Mouse (Mus musculus): ENCODE results near the gene Nudt16l1.

The Nudt16l1 gene

DNA sequence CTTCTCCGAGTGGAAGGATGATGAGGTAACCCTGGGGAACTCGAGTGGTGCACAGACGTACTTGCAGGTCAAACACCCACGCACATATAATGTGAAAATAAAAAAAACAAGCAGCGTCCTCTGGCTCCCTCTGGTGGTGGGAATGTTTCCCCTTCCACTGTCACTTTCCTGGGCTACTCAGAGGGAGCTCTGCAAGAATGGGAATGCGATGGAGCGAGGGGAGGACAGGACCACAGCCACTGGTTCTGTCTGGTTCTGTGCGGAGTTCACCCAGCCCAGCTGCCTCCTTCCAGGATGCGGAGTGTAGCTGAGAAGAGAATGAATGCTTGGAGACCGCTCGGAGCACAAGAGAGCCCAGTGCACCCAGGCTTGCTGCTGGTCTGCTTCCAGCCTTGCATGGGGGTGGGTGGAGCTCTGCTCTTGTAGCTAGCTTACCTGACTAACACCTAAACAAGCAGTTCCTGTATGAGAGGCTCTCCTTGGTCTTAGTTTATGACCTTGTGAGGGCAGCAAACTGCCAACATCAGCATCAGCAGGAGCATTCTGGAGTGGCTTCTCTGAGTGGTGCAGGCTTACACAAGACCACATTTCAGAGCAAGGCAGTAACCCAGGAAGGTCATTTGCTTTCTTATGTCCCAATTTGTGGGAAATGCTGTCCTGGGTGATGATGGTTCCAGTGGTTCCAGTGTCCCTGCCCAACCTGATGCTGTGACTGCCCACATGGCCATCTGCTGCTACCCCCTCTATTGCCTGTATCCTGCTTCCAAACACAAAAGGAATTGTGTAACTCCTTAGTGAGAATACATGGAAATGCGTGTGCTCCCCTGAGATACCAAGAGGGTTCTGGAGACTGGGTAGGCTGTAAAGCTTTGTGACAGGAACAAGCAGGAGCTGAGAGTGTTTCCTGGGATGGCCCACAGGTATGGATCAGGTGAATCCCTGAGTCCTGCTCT, 24.5 kb upstream of the Nudt16l1 start:
- peak; percentile 58 for ATAC-seq (ENCODE audit: low TSS enrichment)

DNA sequence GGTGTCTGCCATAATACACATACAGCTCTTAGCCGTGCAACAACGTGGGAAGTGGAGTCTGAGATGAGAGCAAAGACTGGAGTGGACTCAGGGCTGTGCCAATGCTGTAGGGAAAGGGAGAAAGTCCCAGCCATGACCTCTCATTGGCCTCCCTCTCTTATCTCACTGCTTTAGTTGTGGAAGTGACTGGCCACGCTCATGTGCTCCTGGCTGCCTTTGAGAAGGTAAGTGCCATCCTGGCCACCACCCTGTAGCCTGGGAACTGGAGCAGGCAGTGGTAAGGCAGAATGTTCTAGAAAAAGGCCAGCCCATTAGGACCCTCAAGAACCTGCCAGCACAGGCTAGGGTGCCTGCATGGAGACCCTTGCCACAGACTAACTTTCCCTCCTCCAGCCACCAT, 22.6 kb upstream of the Nudt16l1 start:
- ATAC-seq (ENCODE audit: low TSS enrichment): no peak

- no peak for ATAC-seq (ENCODE audit: low TSS enrichment)
These were observed 22.0 kb upstream of the Nudt16l1 start for GRCm38 (mm10) chr16:4916608-4917007.

GRCm38 (mm10) chr16:4920556-4920955, 18.0 kb upstream of the Nudt16l1 start:
- ATAC-seq (ENCODE audit: low TSS enrichment): no peak

DNA sequence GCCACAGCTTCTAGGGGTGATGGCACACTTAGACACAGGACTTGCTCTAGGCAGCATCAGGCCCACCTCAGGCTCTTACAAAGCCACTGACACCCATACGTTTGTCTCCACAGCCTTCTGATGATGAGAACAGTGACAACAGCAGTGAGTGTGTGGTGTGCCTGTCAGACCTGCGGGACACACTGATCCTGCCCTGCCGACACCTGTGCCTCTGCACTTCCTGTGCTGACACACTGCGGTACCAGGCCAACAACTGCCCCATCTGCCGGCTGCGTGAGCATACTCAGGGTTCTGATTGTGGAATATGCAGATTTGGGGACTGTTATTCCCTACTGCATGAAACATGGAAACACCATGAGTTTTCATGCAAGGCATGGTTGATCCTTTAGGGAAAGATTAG, 16.1 kb upstream of the Nudt16l1 start:
- peak; percentile 24; the same call in 1 of the 2 replicates for ATAC-seq (ENCODE audit: low TSS enrichment)

GRCm38 (mm10) chr16:4923996-4924395, 14.6 kb upstream of the Nudt16l1 start:
- ATAC-seq (ENCODE audit: low TSS enrichment): no peak

DNA sequence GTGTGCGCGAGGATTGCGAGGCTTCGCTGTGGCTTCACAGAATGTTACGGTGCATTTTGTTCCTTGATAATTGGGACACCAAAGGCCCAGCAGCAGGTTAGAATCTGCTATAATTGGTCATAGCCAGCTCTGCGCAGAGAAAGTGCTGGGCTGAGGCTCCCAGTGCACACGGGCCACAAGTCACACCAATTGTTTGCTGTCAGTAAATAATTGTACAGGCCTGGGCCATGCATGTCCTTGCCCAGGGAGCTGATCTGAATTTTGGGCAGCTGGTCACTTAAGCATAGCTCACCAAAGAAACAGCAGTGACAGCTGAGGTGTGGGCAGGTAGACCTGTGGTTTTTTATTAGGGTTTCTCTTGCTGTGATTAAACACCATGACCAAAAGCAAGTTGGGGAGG, 10.6 kb upstream of the Nudt16l1 start:
- no peak for ATAC-seq (ENCODE audit: low TSS enrichment)

- ATAC-seq (ENCODE audit: low TSS enrichment): no peak
These were observed 10.1 kb upstream of the Nudt16l1 start for GRCm38 (mm10) chr16:4928474-4928873.

DNA sequence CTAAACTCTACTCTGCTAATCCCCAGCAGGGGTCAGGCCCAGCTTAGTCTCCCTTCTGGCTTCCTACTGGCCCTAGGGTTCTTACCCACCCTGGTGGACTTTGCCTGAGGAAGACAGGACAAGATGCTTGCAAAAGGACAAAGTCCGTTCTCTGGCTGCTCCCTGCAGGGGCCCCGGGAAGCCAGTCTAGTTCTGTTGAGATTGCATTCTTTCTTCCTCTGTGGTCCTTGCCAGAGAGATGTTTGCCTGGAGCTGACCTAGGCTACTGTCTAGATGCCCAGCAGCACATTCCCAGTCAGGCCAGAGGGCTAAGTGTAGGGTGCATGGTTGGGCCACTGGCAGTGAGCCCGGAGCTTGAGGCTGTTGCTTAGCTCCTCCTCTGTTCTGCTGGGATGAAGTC, 6.1 kb upstream of the Nudt16l1 start:
- no peak for ATAC-seq (ENCODE audit: low TSS enrichment)

DNA sequence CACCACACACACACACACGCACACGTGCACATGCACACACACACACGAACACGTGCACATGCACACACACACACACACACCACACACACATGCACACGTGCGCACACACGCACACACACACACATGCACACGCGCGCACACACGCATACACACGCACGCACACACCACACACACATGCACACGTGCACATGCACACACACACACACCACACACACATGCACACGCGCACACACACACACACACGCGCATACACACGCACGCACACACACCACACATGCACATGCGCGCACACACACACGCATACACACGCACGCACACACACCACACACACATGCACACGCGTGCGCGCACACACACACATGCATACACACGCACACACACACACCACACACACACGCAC, 3.1 kb upstream of the Nudt16l1 start:
- ATAC-seq (ENCODE audit: low TSS enrichment): no peak

- ATAC-seq (ENCODE audit: low TSS enrichment): peak; percentile 6; the same call in 1 of the 2 replicates
These were observed 2.4 kb upstream of the Nudt16l1 start for GRCm38 (mm10) chr16:4935931-4936703.

DNA sequence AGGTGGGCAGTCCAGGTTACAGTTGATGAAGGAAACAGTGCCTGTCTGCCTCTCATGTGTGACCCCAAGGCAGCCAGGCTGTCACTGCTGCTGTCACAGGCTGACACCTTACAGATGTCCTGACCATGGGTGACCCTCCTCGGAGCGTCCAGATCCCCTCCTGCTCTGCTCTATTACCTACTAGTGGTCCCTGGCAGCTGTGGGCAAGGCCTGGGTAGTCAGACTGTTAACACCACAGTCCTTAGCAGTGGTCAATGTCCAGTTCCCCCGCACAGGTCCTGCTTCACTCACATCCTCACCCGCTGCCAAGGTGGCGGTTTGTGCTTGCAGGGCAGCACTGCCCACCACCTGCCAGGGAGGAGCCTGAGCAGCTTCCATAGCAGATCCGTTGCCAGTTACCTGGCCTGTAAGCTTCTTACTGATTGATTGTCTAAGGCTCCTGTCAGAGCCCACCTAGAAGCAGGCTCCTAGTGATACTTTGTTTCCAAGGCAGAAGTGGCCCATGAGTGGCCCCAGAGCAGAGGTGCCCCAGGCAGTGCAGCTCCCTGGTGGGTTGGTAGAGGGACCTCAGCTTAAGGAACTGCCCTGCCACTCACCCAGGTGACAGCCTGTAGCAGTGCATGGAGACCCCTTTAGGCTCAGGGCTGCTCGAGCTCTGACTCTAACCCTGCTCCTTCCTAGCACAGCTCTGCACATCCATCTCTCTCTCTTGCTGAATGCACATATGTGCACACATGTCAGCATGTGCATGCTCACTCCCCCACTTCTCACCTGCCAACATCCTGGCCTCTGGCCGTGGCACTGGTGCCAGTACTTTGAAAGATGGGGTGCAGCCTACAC, 990 bp upstream of the Nudt16l1 start:
- ATAC-seq (ENCODE audit: low TSS enrichment): no peak

DNA sequence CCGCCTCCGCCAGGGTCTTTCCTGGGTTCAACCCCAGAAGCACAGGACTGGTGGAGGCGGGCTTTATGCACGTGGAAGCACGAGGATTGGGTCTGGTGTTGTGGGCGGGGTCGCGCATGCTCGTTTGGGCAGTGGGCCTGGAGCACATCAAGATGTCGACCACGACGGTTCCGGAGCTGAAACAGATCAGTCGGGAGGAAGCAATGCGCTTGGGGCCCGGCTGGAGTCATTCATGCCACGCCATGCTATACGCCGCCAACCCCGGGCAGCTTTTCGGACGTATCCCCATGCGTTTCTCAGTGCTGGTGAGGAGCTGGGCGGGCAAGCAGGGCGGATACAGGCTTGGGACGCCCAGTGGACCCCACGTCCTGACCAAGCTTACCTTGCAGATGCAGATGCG, 428 bp downstream of the Nudt16l1 start:
- ATAC-seq (ENCODE audit: low TSS enrichment): peak; percentile 70

- ATAC-seq (ENCODE audit: low TSS enrichment): peak; percentile 35; the same call in 1 of the 2 replicates
These were observed 851 bp downstream of the Nudt16l1 start for GRCm38 (mm10) chr16:4939412-4939811.

DNA sequence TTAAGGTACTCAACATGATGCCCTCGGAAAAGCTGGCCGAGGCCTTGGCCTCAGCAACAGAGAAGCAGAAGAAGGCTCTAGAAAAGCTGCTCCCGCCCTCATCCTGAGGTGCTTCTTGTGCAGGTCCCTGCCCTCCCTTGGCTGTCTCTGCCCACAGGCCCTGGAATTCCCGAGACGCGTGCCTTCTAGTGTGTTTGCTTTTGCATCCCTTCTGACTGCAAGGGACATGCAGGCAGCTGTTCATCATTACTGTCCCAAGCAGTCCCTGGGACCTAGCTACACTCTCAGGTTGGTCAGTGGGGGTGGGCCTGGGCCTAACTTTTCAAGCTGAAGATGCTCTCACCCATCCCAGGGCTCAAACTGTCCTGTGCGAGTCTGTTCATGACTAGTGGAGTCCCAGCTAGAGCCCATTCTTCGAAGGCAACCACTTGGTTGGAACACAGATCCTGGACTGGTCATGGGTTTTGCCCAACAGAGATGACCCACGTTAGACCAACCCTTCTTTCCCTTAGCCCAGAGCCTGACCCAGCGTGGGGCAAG, 1.8 kb downstream of the Nudt16l1 start:
- ATAC-seq (ENCODE audit: low TSS enrichment): no peak

DNA sequence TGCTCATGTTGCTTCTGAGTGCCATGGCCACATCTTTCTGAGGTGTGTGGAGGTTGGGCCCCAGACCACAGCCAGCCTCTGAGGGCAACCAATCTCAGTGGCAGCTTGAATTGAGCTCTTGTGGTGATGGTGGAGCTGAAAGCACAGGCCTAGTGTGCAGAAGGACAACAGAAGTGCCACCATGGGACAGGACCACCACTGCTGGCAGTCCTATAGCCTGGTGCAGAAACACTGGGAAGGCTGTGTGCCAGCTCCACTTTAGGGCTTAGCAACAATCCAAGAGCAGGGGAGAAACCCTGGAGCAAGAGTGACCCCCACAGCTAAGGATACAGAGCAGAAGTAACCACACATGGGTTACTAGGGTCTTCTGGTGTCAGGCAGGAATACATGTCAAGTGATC, 2.5 kb downstream of the Nudt16l1 start:
- ATAC-seq (ENCODE audit: low TSS enrichment): no peak

- no peak for ATAC-seq (ENCODE audit: low TSS enrichment)
These were observed 4.3 kb downstream of the Nudt16l1 start for GRCm38 (mm10) chr16:4942868-4943267.

- ATAC-seq (ENCODE audit: low TSS enrichment): no peak
These were observed 4.9 kb downstream of the Nudt16l1 start for GRCm38 (mm10) chr16:4943431-4943830.

DNA sequence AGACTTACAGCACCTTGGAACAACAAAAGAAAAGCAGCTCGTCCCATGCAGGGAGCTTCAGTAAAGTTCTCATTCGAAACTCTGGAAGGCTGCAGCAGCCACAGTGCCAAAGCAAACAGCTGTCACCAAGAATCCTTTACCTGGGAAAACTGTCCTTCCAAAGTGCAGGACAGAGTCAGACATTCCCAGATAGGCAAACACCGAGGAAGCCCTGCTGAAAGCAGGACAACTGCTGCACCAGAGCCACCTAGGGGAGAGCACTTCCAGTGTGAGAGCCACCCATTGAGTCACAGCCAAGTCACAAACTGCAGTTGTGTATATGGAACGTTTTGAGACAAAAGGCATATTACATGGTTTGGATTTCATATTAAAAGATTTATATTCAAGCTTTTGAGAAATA, 6.9 kb downstream of the Nudt16l1 start:
- ATAC-seq (ENCODE audit: low TSS enrichment): no peak

GRCm38 (mm10) chr16:4946155-4946554, 7.6 kb downstream of the Nudt16l1 start:
- no peak for ATAC-seq (ENCODE audit: low TSS enrichment)

GRCm38 (mm10) chr16:4947378-4947777, 8.8 kb downstream of the Nudt16l1 start:
- no peak for ATAC-seq (ENCODE audit: low TSS enrichment)

- ATAC-seq (ENCODE audit: low TSS enrichment): no peak
These were observed 18.0 kb downstream of the Nudt16l1 start for GRCm38 (mm10) chr16:4956609-4957008.
